Mouse (Mus musculus) liver, embryonic 14.5 days (tissue): Measurements from ENCODE around the gene Fzr1. TPM values are rescaled to one million over a fixed set of nuclear protein-coding genes. Genes with fewer than 3 reads are reported as not detected.
A peak's percentile ranks its signal among the peaks of the same experiment; 100 is the strongest.

ENCODE experiments used
- ATAC-seq: fragments of 200-750 bp; cut with Nextera tagmentation; 2 replicates; pipeline ENCODE4 v1.8.0; 2017; ENCODE audit warnings: moderate number of reproducible peaks, mild to moderate bottlenecking, moderate library complexity; ENCODE audit not compliant: insufficient read depth
- DNase-seq, 3 experiments: peaks; one replicate each; pipeline ENCODE4 v3.0.0-alpha.2; 2012 to 2013; ENCODE audit warnings: low read depth in 3 of 3, low spot score in 3 of 3
- H3K27ac ChIP-seq: fragments of 300-500 bp; sonication (generic); 2 replicates; pipeline ENCODE4 v1.5.1; 2014; ENCODE audit warnings: moderate library complexity, mild to moderate bottlenecking, control low read depth, inconsistent platforms
- H3K27me3 ChIP-seq: fragments of 300-500 bp; sonication (generic); 2 replicates; pipeline ENCODE4 v1.6.1; 2014; ENCODE audit warnings: mild to moderate bottlenecking, low read length, moderate library complexity; ENCODE audit not compliant: control insufficient read depth, insufficient read depth
- H3K36me3 ChIP-seq: fragments of 300-500 bp; sonication (generic); replicated peaks from 2 replicates; pipeline ENCODE4 v1.6.1; 2014; ENCODE audit warnings: low read depth; ENCODE audit not compliant: control insufficient read depth, insufficient read depth
- H3K4me1 ChIP-seq, 2 experiments: fragments of 200-500 bp in 1 of 2; fragments of 300-500 bp in 1 of 2; sonication (generic) in 1 of 2; replicated peaks; 2 replicates each; pipeline ENCODE4 v1.6.1; 2012 to 2014; ENCODE audit warnings: antibody characterized with exemption in 1 of 2, inconsistent platforms in 1 of 2, low read length in 1 of 2; ENCODE audit not compliant: control insufficient read depth in 2 of 2, insufficient read depth in 2 of 2
- H3K4me2 ChIP-seq: fragments of 300-500 bp; sonication (generic); 2 replicates; pipeline ENCODE4 v1.6.1; 2014; ENCODE audit warnings: low read depth, mild to moderate bottlenecking, control low read depth, moderate library complexity
- H3K4me3 ChIP-seq, 2 experiments: fragments of 200-500 bp in 1 of 2; fragments of 300-500 bp in 1 of 2; sonication (generic) in 1 of 2; 2 replicates each; pipeline ENCODE4 v1.5.1; 2012 to 2014; ENCODE audit warnings: low read depth in 2 of 2, low read length in 2 of 2, mild to moderate bottlenecking in 2 of 2, control low read depth in 1 of 2, inconsistent platforms in 1 of 2, moderate library complexity in 1 of 2; ENCODE audit not compliant: insufficient read depth in 1 of 2
- H3K9ac ChIP-seq: fragments of 300-500 bp; sonication (generic); replicated peaks from 2 replicates; pipeline ENCODE4 v1.6.1; 2014; ENCODE audit warnings: mild to moderate bottlenecking, control low read depth, moderate library complexity
- H3K9me3 ChIP-seq: fragments of 300-500 bp; sonication (generic); 2 replicates; pipeline ENCODE4 v1.6.1; 2016; ENCODE audit warnings: low read length, mixed read lengths; ENCODE audit not compliant: control insufficient read depth
- CTCF ChIP-seq: IDR thresholded peaks from 2 replicates; pipeline ENCODE4 v1.5.1; 2016; ENCODE audit warnings: antibody characterized with exemption, low read depth, control low read depth
- EP300 ChIP-seq: IDR thresholded peaks from 2 replicates; pipeline ENCODE4 v1.6.1; 2016; ENCODE audit warnings: antibody characterized with exemption, low read depth
- WGBS: fragments of 180-500 bp; shearing (Covaris S2); extraction: QIAGEN DNeasy Blood & Tissue Kit; methylation state at CpG from one replicate; pipeline ENCODE4 v1.1.7; 2014; ENCODE audit not compliant: insufficient replicate concordance; 5-methylcytosine and 5-hydroxymethylcytosine counted together
- polyA plus RNA-seq, 2 experiments: library from polyadenylated mRNA; depleted of rRNA in 1 of 2; stranded (reverse) in 1 of 2; unstranded in 1 of 2; fragments of >200 nt; fragmentation: Nextera tagmentation in 1 of 2; extraction: Ambion mirVana in 1 of 2; gene quantifications; 2 replicates each; pipeline versions ENCODE4 v1.2.1 to v1.2.3; 2012 to 2014

The Fzr1 gene
- polyA plus RNA-seq, 2 experiments, result 73.1 to 80.5 TPM

DNA sequence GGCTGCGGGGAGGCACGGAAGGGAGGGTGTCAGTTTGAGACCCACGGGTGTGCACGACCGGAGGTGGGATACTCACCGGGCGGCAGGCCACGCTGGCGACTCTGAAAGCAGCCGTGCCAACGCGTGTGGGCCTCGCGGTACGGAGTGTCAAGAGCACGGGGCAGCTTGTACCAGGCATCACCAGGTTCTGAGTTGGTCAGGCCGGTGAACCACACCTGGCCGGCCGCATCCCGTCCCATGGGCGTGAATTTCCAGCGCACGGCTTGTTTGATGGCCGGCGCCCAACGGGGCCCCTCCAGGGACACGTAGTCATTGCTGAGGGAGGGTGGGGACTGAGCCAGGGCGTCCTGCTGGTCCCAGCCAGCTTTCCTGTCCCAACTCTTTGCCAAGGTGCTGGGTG lies 13.7 kb downstream of the Fzr1 start:
- peaks cover 60% of the 10 kb centered on the region for H3K36me3 ChIP-seq
- DNase-seq, result no peak
- no peak for ATAC-seq
- no peaks in the 10 kb centered on the region for H3K27me3 ChIP-seq
- H3K27ac ChIP-seq, result peak overlapping the region; percentile 45
- H3K9ac ChIP-seq, result no peak overlapping the region
- H3K4me3 ChIP-seq, result no peak overlapping the region
- WGBS, result 50% methylated on average over 28 of the region's 28 CpGs
- no peak for TF ChIP-seq EP300
- TF ChIP-seq CTCF, result no peak
- no peaks in the 10 kb centered on the region for H3K9me3 ChIP-seq
- H3K4me2 ChIP-seq, result peak overlapping the region; percentile 82; the same call in 1 of the 2 replicates
- peaks cover 46 to 49% of the 10 kb centered on the region in 2 experiments for H3K4me1 ChIP-seq

DNA sequence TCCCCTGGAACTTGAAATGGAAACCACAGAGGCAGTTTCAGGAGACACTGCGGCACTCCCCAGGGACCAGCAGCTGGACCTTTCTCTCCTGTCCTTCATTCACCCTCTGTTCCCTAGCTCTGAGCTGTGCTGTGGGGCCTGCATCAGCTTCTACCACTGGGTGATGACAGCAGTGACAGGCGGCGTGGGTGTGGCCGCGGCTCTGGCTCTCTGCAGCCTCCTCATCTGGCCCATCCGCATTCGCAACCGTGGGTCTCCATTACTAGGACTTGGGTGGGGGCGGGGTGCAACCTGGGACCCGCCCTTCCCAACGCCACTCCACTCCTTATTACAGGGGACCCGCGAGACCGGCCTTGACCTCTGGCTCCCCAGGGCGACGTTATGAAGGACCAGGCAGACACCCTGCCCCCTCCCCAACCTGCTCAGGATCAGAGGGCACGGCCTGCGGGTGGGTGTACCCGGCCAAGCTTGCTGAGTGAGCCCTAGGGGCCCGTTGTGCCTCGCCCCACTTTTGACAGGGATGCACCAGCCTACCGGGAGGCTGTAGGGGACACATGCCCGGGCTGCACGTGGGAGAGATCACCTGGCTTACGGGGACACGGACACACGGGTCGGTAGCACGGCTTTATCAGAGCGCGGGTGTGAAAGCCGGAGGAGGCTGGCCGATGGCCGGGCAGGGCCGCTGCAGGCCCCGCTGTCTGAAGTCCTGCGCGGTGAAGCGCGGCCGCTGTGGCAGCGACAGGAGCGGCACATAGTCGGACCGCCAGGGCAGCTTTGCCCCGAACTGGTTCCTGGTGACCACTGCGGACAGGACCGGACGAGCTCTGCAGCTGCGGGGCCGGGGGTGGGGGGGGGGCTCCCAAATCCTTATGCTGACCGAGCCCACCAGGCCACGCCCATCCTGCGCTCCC lies 14.6 kb downstream of the Fzr1 start:
- no peaks in the 10 kb centered on the region for H3K9me3 ChIP-seq
- no peak for DNase-seq
- WGBS, result 60% methylated on average over 54 of the region's 54 CpGs
- peak overlapping the region; percentile 82 for H3K4me2 ChIP-seq
- H3K36me3 ChIP-seq, result peaks cover 50% of the 10 kb centered on the region
- H3K27me3 ChIP-seq, result no peaks in the 10 kb centered on the region
- H3K9ac ChIP-seq, result peak overlapping the region; percentile 71
- peaks cover 55% of the 10 kb centered on the region in 2 experiments for H3K4me1 ChIP-seq
- H3K27ac ChIP-seq, result peak overlapping the region; percentile 86
- TF ChIP-seq EP300, result no peak
- TF ChIP-seq CTCF, result no peak
- 0 out of 2 replicates have a peak, but pooled peaks have one; percentile 9 for ATAC-seq
- peak overlapping the region in 1 of 2 experiments; percentile 18; a peak in 2 of 4 replicates for H3K4me3 ChIP-seq

DNA sequence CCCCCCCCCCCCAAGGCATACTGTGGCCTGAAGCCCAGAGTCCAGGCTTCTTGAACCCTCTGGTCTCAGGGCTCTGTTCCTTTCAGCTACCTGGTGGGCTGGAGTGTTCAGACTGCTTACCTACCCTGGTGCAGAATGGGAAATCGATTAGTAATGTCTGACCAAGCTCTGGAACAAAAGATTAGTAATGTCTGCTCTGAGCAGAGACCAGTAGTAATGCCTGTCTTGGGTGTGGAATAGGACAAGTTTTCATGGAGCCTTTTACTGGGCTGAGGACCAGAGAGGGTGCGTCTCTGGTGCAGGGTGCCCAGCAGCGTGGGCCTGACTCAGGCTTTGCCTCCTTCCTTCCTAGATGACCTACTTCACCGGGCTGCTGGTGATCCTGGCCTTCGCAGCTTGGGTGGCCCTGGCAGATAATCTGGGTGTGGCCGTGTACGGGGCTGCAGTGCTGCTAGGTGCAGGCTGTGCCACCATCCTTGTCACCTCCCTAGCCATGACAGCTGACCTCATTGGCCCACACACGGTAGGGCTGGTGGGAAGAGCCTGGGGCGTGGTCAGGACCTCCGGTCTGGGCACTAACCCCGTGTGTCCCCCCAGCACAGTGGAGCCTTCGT lies 15.9 kb downstream of the Fzr1 start:
- peaks cover 38% of the 10 kb centered on the region for H3K36me3 ChIP-seq
- no peaks in the 10 kb centered on the region for H3K27me3 ChIP-seq
- peak overlapping the region; percentile 86 for H3K27ac ChIP-seq
- peak overlapping the region; percentile 71 for H3K9ac ChIP-seq
- ATAC-seq (peak; percentile 83), DNase-seq (peak; percentile 79 to 82 (median 81))
- TF ChIP-seq EP300 (peak; percentile 78), CTCF (peak; percentile 4; the same call in 1 of the 2 replicates)
- peak overlapping the region; percentile 6 to 20; a peak in 3 of 4 replicates for H3K4me3 ChIP-seq
- WGBS, result 21% methylated on average over 12 of the region's 12 CpGs
- peaks cover 59% of the 10 kb centered on the region in 2 experiments for H3K4me1 ChIP-seq
- H3K9me3 ChIP-seq, result no peaks in the 10 kb centered on the region
- peak overlapping the region; percentile 82 for H3K4me2 ChIP-seq

DNA sequence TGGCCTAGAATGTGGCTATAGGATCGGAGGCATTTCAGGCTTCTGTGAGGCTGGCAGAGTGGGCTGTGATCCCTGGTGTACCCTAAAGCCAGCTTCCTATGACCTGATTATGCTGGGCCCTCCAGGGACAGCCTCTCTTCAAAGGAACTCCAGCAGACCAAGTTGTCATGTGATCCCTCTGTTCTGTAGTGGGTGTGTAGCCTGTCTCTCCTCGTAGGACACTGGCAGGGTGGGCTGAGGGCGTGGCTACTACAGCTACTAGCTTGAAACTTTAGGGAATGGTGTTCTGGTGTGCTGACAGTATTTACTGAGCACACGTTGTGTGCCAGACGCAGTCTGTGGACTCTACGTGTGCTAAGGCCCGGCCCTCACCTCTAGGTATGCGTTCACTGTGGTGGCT lies 17.6 kb downstream of the Fzr1 start:
- Histone ChIP-seq H3K9ac (peak overlapping the region; percentile 43), H3K9me3 (no peaks in the 10 kb centered on the region), H3K4me1 (peaks cover 66 to 68% of the 10 kb centered on the region in 2 experiments), H3K27me3 (no peaks in the 10 kb centered on the region), H3K36me3 (peaks cover 27% of the 10 kb centered on the region), H3K27ac (peak overlapping the region; percentile 86), H3K4me3 (no peak overlapping the region), H3K4me2 (peak overlapping the region; percentile 82)
- TF ChIP-seq CTCF (no peak), EP300 (no peak)
- DNase-seq, result no peak
- 74% methylated on average over 8 of the region's 8 CpGs for WGBS
- ATAC-seq, result no peak

DNA sequence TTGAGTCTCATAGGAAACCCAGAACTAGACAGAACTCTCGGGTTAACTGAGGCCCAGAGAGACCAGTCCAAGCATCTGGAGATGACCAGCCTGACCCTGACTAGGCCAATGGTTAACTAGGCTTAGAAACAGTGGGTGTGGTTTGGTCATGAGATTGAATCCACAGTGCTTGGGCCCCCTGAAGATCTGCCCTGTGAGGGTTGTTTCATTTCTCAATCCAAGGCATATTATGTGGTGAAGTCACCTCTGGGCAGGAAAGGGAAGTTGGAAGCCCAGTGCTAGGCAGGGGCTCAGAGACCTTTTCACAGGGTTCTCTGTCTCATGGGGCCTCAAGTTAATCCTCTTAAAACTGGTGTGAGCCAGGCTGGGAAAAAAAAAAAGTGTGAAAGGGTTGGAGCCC lies 19.5 kb downstream of the Fzr1 start:
- Histone ChIP-seq H3K27me3 (no peaks in the 10 kb centered on the region), H3K27ac (peak overlapping the region; percentile 86), H3K36me3 (peaks cover 24% of the 10 kb centered on the region), H3K4me2 (peak overlapping the region; percentile 82), H3K9ac (peak overlapping the region; percentile 89), H3K4me1 (peaks cover 53 to 58% of the 10 kb centered on the region in 2 experiments), H3K4me3 (peak overlapping the region; percentile 64 to 88), H3K9me3 (no peaks in the 10 kb centered on the region)
- 32% methylated on average over 1 of the region's 1 CpGs for WGBS
- ATAC-seq, result no peak
- no peak for DNase-seq
- TF ChIP-seq EP300 (no peak), CTCF (no peak)
